Mouse (Mus musculus) heart, embryonic 13.5 days (tissue): ENCODE measurements around the gene Grem1. TPM values are rescaled to one million over a fixed set of nuclear protein-coding genes. Genes with fewer than 3 reads are reported as not detected.

Experiments used
- ATAC-seq: fragments of 200-750 bp; cut with Nextera tagmentation; 2 replicates; pipeline ENCODE4 v1.8.0; 2017; ENCODE audit warnings: moderate TSS enrichment; ENCODE audit not compliant: insufficient number of reproducible peaks, low FRiP score, low TSS enrichment; ENCODE audit errors: extremely low read depth
- H3K27ac ChIP-seq: fragments of 300-500 bp; sonication (generic); replicated peaks from 2 replicates; pipeline ENCODE4 v1.5.1; 2015; ENCODE audit warnings: moderate library complexity, mild to moderate bottlenecking, inconsistent platforms
- H3K27me3 ChIP-seq: fragments of 300-500 bp; sonication (generic); replicated peaks from 2 replicates; pipeline ENCODE4 v1.6.1; 2015; ENCODE audit warnings: mild to moderate bottlenecking, inconsistent platforms
- H3K36me3 ChIP-seq: fragments of 300-500 bp; sonication (generic); 2 replicates; pipeline ENCODE4 v1.6.1; 2015; ENCODE audit warnings: mild to moderate bottlenecking, inconsistent platforms
- H3K4me1 ChIP-seq: fragments of 300-500 bp; sonication (generic); 2 replicates; pipeline ENCODE4 v1.6.1; 2015; ENCODE audit warnings: inconsistent platforms
- H3K4me2 ChIP-seq: fragments of 300-500 bp; sonication (generic); 2 replicates; pipeline ENCODE4 v1.6.1; 2015; ENCODE audit warnings: inconsistent platforms, mild to moderate bottlenecking, moderate library complexity
- H3K4me3 ChIP-seq: fragments of 300-500 bp; sonication (generic); 2 replicates; pipeline ENCODE4 v1.5.1; 2015; ENCODE audit warnings: moderate library complexity, mild to moderate bottlenecking, inconsistent platforms
- H3K9ac ChIP-seq: fragments of 300-500 bp; sonication (generic); 2 replicates; pipeline ENCODE4 v1.6.1; 2015; ENCODE audit warnings: inconsistent platforms, mild to moderate bottlenecking, moderate library complexity
- H3K9me3 ChIP-seq: fragments of 300-500 bp; sonication (generic); 2 replicates; pipeline ENCODE4 v1.6.1; 2016; ENCODE audit warnings: inconsistent platforms
- WGBS: fragments of 180-500 bp; shearing (Covaris S2); methylation state at CpG from one replicate; pipeline ENCODE4 v1.1.7; 2015; ENCODE audit warnings: mixed read lengths; 5-methylcytosine and 5-hydroxymethylcytosine counted together
- polyA plus RNA-seq: library from polyadenylated mRNA; unstranded; fragments of >200 nt; fragmentation: Nextera tagmentation; extraction: Ambion mirVana; gene quantifications from 2 replicates; pipeline ENCODE4 v1.2.1, GENCODE M21; 2015

Gene Grem1
- polyA plus RNA-seq, 1 experiment from 2014 or later, result 0.05 TPM

DNA sequence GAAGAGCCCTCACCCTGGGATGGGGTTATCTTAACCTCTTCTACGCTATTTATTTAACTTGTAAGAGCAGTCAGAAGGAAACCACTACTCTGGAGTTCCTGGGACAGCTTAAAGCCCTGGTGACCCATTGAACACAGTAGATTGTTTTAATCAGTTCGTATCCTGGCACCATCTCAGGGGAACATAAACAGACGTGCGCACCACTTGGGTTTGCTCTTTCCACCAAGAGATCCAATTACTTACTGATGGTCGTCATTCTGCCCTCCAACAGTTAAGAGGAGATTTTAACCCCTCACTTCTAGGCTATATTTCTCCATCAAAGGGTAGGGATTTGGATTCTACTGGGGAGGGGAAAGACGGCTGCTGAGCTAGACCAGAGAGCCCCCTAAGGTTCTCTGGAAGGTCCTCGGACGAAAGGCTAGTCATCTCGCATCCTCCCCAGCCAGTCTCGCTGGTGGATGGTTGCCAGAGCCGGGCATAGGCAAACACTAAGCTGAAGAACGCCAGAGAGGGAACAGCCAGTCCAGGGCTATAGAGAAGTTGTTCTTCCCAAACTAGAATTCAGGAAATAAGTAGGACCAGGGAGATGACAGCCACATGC is 1.4 kb downstream of the Grem1 start:
- H3K9ac ChIP-seq, result no peak overlapping the region
- peak overlapping the region; percentile 59 for H3K4me3 ChIP-seq
- H3K4me2 ChIP-seq, result peak overlapping the region; percentile 97
- H3K27ac ChIP-seq, result no peak overlapping the region
- 1% methylated on average over 12 of the region's 12 CpGs for whole genome bisulfite sequencing
- peaks cover 22% of the 10 kb centered on the region for H3K4me1 ChIP-seq
- peaks cover 79% of the 10 kb centered on the region for H3K27me3 ChIP-seq
- no peaks in the 10 kb centered on the region for H3K9me3 ChIP-seq
- H3K36me3 ChIP-seq, result no peaks in the 10 kb centered on the region
- no peak for ATAC-seq

DNA sequence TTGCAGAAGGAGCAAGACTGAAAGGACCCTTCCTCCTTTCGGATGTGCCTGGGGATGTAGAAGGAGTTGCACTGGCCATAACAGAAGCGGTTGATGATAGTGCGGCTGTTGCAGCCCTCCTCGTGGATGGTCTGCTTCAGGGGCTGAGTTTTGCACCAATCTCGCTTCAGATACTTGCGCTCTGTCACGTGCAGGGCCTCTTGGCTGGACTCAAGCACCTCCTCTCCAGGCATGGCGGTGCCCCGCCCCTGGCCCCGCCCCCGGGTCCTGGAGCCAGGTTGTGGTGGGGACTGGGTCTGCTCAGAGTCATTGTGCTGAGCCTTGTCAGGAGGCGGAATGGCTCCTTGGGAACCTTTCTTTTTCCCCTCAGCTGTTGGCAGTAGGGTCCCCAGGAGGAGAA is 8.7 kb downstream of the Grem1 start:
- no peak for ATAC-seq
- Histone ChIP-seq H3K36me3 (no peaks in the 10 kb centered on the region), H3K9ac (no peak overlapping the region), H3K4me1 (no peaks in the 10 kb centered on the region), H3K9me3 (no peaks in the 10 kb centered on the region), H3K27ac (no peak overlapping the region), H3K4me3 (no peak overlapping the region), H3K27me3 (peaks cover 16% of the 10 kb centered on the region), H3K4me2 (no peak overlapping the region)
- 57% methylated on average over 12 of the region's 12 CpGs for WGBS

DNA sequence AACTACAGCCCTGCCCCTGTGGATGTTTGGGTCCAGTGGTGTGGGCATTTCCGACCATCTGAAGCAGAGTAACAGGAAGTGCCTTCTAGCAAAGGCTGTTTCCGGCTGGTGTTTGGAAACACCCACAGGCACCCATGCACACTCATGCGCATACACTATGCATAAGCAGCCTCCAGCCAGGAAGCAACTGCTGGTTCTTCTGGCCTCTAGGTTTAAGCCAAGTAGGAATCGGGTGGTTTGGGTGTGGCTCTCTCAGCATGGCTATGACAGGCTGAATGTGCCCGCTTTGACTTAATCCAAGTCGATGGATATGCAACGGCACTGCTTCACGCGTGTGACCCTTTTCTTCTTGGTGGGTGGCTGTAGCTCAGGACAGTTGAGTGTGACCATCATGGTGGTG is 9.1 kb downstream of the Grem1 start:
- Histone ChIP-seq H3K27me3 (peaks cover 12% of the 10 kb centered on the region), H3K27ac (no peak overlapping the region), H3K36me3 (no peaks in the 10 kb centered on the region), H3K9ac (no peak overlapping the region), H3K4me3 (no peak overlapping the region), H3K9me3 (no peaks in the 10 kb centered on the region), H3K4me1 (no peaks in the 10 kb centered on the region), H3K4me2 (no peak overlapping the region)
- WGBS, result 89% methylated on average over 9 of the region's 9 CpGs
- ATAC-seq, result no peak

DNA sequence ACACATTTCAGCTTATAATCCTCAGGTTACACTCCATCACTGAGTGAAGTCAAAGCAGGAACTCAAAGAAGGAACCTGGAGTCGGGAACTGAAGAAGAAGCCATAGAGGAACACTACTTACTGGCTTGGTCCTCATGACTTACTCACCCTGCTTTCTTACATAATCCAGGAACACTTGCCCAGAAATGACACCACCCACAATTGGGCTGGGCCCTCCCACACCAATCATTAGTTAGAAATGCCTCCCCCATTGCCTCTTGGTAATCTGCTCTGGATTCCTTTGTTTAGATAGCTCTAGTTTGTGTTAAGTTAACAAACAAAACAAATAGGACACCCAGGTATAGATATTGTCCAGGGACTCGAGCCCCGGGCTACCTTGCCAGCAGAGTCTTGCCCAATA is 29.9 kb downstream of the Grem1 start:
- no peak for ATAC-seq
- 84% methylated on average over 3 of the region's 3 CpGs for WGBS
- Histone ChIP-seq H3K4me2 (no peak overlapping the region), H3K4me3 (no peak overlapping the region), H3K27ac (no peak overlapping the region), H3K36me3 (no peaks in the 10 kb centered on the region), H3K27me3 (no peaks in the 10 kb centered on the region), H3K4me1 (no peaks in the 10 kb centered on the region), H3K9ac (no peak overlapping the region), H3K9me3 (no peaks in the 10 kb centered on the region)

DNA sequence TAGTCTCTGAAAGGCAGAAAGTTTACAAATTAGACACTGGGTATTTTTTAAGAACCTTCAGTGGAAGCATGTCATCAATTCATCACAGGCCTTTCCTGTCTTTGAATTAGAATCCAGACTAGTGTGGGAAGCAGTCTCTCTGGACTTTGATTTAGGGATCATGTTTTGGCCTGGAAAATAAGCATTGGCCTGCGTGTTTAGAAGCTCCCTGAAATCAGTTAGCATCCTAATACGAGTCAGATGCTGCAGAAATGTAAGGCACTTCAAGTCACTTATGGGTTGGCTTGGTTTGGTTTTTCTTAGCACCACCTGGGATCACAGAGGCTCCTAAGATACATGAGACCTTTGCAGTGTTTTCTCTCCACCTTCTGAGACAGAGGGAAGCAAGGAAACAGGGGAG is 43.6 kb downstream of the Grem1 start:
- Histone ChIP-seq H3K4me2 (no peak overlapping the region), H3K9ac (no peak overlapping the region), H3K36me3 (no peaks in the 10 kb centered on the region), H3K9me3 (no peaks in the 10 kb centered on the region), H3K27me3 (peaks cover 9% of the 10 kb centered on the region), H3K27ac (no peak overlapping the region), H3K4me3 (no peak overlapping the region), H3K4me1 (no peaks in the 10 kb centered on the region)
- no peak for ATAC-seq
- WGBS, result 52% methylated on average over 2 of the region's 2 CpGs

DNA sequence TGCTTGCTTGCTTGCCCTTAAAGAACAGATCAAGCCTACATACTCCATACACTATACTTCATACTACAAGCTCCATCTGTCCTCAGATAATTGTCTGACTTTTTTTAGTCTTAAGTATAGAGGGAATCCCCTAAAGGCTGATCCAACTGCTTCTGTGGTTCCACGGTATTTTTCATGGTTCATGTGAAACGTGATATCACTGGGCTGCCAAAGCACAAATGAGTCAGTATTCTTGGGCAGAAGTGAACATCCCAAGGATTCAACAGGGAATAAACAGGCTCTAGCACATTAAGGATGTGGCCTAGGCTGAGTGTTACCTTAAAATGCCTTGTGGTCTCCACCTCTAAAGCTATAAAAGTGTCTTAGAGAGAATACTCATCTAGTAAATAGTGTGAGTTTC is 45.0 kb downstream of the Grem1 start:
- Histone ChIP-seq H3K9ac (no peak overlapping the region), H3K36me3 (no peaks in the 10 kb centered on the region), H3K27me3 (peaks cover 11% of the 10 kb centered on the region), H3K4me3 (no peak overlapping the region), H3K27ac (no peak overlapping the region), H3K4me2 (no peak overlapping the region), H3K4me1 (no peaks in the 10 kb centered on the region), H3K9me3 (0 out of 2 replicates have a peak, but pooled peaks cover 4% of the 10 kb centered on the region)
- no peak for ATAC-seq
- 70% methylated on average over 2 of the region's 2 CpGs for WGBS

DNA sequence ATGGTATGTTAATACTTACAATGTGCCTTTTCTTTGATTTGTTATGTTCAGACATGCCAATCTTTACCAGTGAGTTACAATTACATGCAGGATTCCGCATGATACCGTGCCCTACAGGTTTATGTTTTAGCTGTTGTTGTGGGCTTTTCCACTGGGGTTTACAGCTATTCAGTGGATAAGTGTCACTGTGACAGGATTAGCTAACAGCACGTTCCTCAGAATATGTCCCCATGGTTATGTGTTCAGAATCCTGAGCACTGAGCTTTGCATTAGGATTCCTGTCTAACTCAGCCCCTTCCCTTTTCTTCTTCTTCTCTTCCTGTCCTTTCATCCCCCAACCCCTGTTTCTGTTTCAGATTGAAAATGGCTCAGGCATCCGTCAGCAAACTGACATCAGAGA is 50.9 kb downstream of the Grem1 start:
- H3K4me2 ChIP-seq, result no peak overlapping the region
- no peak overlapping the region for H3K27ac ChIP-seq
- no peak for ATAC-seq
- 0 out of 2 replicates have a peak, but pooled peaks cover 5% of the 10 kb centered on the region for H3K9me3 ChIP-seq
- no peak overlapping the region for H3K4me3 ChIP-seq
- WGBS, result 61% methylated on average over 4 of the region's 4 CpGs
- no peaks in the 10 kb centered on the region for H3K36me3 ChIP-seq
- H3K4me1 ChIP-seq, result no peaks in the 10 kb centered on the region
- no peak overlapping the region for H3K9ac ChIP-seq
- H3K27me3 ChIP-seq, result peaks cover 41% of the 10 kb centered on the region

DNA sequence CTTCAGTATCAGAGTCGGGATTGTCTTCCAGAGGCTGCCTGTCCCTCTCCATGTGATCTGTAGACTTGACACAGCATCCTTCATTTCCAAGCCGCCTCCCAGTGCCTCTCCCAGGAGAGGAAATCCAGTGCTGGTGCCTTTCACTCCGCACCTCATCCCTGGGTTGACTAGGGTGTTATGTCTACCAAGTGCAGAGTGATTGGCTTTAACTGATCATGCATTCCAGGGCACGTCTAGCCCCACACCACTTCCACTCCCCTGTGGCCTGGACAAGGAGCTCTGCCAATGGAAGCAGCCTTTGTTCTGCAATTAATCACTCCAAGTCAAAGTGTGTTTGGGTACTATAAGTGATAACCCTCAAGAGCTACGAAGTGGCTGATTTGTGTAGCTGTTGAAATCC is 56.9 kb downstream of the Grem1 start:
- no peak overlapping the region for H3K4me3 ChIP-seq
- no peaks in the 10 kb centered on the region; the same call in 1 of the 2 replicates for H3K4me1 ChIP-seq
- H3K9ac ChIP-seq, result no peak overlapping the region
- ATAC-seq, result peak; percentile 51; the same call in 1 of the 2 replicates
- H3K27me3 ChIP-seq, result peaks cover 59% of the 10 kb centered on the region
- no peaks in the 10 kb centered on the region for H3K36me3 ChIP-seq
- no peaks in the 10 kb centered on the region for H3K9me3 ChIP-seq
- no peak overlapping the region for H3K27ac ChIP-seq
- H3K4me2 ChIP-seq, result no peak overlapping the region
- 16% methylated on average over 5 of the region's 5 CpGs for WGBS

DNA sequence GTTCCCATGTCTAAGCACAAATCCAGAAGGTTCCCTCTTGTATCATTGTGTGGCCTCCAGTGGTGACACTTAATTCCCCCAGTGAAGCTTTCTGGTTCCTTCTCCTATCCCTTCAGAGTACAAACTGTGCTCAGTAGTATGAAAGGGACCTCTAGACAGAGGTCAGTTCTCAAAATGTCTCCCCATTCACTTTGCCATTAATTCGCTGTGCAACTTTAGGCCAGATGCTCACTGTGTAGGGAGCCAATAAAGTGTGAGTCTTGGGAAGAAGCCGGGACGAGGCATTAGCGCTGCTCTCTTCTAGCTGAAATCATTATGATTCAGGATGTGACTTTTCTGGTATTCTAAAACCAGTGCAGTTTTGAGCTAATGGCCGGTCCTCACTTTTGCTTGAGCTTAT is 61.8 kb downstream of the Grem1 start:
- H3K9me3 ChIP-seq, result no peaks in the 10 kb centered on the region
- H3K27ac ChIP-seq, result no peak overlapping the region
- H3K4me3 ChIP-seq, result no peak overlapping the region
- no peak overlapping the region for H3K4me2 ChIP-seq
- no peak for ATAC-seq
- H3K36me3 ChIP-seq, result no peaks in the 10 kb centered on the region
- H3K9ac ChIP-seq, result no peak overlapping the region
- no peaks in the 10 kb centered on the region; the same call in 1 of the 2 replicates for H3K4me1 ChIP-seq
- peaks cover 46% of the 10 kb centered on the region for H3K27me3 ChIP-seq
- 84% methylated on average over 5 of the region's 5 CpGs for WGBS

DNA sequence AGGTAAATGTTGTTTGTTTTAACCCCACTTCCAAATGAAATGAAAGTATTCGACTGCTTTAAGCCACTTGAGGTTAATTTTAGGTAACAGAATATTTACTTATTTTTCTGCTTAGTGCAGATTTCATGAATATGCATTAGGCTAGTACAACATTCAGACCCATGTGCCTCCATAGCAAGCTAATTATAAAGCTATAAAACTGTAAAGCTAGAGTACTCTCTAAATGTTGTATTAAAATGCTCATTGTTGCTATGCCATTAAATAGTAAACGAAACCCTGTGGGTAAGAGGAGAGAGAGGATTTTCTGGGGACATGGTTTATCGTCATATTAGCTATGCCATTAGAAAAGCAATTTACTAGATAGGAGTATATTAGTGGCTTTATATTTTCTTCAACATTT is 62.2 kb downstream of the Grem1 start:
- no peak overlapping the region for H3K4me2 ChIP-seq
- H3K27ac ChIP-seq, result no peak overlapping the region
- WGBS, result 74% methylated on average over 3 of the region's 3 CpGs
- no peaks in the 10 kb centered on the region for H3K4me1 ChIP-seq
- H3K27me3 ChIP-seq, result peaks cover 46% of the 10 kb centered on the region
- H3K9ac ChIP-seq, result no peak overlapping the region
- H3K36me3 ChIP-seq, result no peaks in the 10 kb centered on the region
- ATAC-seq, result no peak
- H3K9me3 ChIP-seq, result no peaks in the 10 kb centered on the region
- no peak overlapping the region for H3K4me3 ChIP-seq
